Mouse (Mus musculus) E14TG2a.4 (cell line): Measurements from ENCODE around the gene Tmem200a.

Experiments used
- H3K27me3 ChIP-seq: 2 replicates; pipeline ENCODE4 v1.6.1; 2014; ENCODE audit warnings: low read length, control low read depth; ENCODE audit not compliant: insufficient read depth
- H3K36me3 ChIP-seq: 2 replicates; pipeline ENCODE4 v1.6.1; 2014; ENCODE audit warnings: low read length, control low read depth; ENCODE audit not compliant: insufficient read depth
- H3K4me1 ChIP-seq: replicated peaks from 2 replicates; pipeline ENCODE4 v1.6.1; 2014; ENCODE audit warnings: low read depth, low read length, control low read depth
- H3K4me3 ChIP-seq: replicated peaks from 2 replicates; pipeline ENCODE4 v1.5.1; 2014; ENCODE audit warnings: mild to moderate bottlenecking, low read length
- H3K9me3 ChIP-seq: 2 replicates; pipeline ENCODE4 v1.6.1; 2014; ENCODE audit warnings: low read length, control low read depth
- CTCF ChIP-seq: conservative IDR thresholded peaks from 2 replicates; pipeline ENCODE4 v1.5.1; 2014; ENCODE audit warnings: low read length
- NANOG ChIP-seq: IDR thresholded peaks from 2 replicates; pipeline ENCODE4 v1.6.1; 2014; ENCODE audit warnings: borderline replicate concordance, low read length, mixed read lengths
- POU5F1 ChIP-seq: IDR thresholded peaks from 2 replicates; pipeline ENCODE4 v1.6.1; 2014; ENCODE audit warnings: low read length, borderline replicate concordance

The Tmem200a gene

GRCm38 (mm10) chr10:25876809-25877208 lies 202.0 kb downstream of the Tmem200a start:
- H3K4me1 ChIP-seq = peaks cover 6% of the 10 kb centered on the region
- TF ChIP-seq POU5F1 (no peak), CTCF (no peak), NANOG (no peak)
- no peaks in the 10 kb centered on the region for H3K9me3 ChIP-seq
- H3K4me3 ChIP-seq = no peak overlapping the region
- no peaks in the 10 kb centered on the region for H3K36me3 ChIP-seq
- H3K27me3 ChIP-seq = no peaks in the 10 kb centered on the region

- Histone ChIP-seq H3K27me3 (no peaks in the 10 kb centered on the region), H3K36me3 (no peaks in the 10 kb centered on the region), H3K9me3 (no peaks in the 10 kb centered on the region), H3K4me1 (no peaks in the 10 kb centered on the region), H3K4me3 (no peak overlapping the region)
- TF ChIP-seq CTCF (no peak), POU5F1 (no peak), NANOG (no peak)
Measured at GRCm38 (mm10) chr10:25868739-25869138, 210.1 kb downstream of the Tmem200a start.
